Mouse (Mus musculus): ENCODE data around the gene Evl.
A peak's percentile ranks its signal among the peaks of the same experiment; 100 is the strongest.

Evl gene

GRCm38 (mm10) chr12:108680861-108681260 lies 126.3 kb downstream of the Evl start:
- TF ChIP-seq CTCF (conservative IDR thresholded peaks at IDR 0.05; ENCODE audit: low read length) (no peak), POU5F1 (IDR thresholded peaks at IDR 0.05; ENCODE audit: borderline replicate concordance, low read length) (no peak), NANOG (IDR thresholded peaks at IDR 0.05; ENCODE audit: borderline replicate concordance, low read length) (no peak)
- H3K4me1 ChIP-seq (replicated peaks; ENCODE audit: low read depth, low read length) = peaks cover 9% of the 10 kb centered on the region

GRCm38 (mm10) chr12:108682240-108683023 lies 127.9 kb downstream of the Evl start:
- TF ChIP-seq NANOG (IDR thresholded peaks at IDR 0.05; ENCODE audit: borderline replicate concordance, low read length) (no peak), CTCF (conservative IDR thresholded peaks at IDR 0.05; ENCODE audit: low read length) (no peak), POU5F1 (IDR thresholded peaks at IDR 0.05; ENCODE audit: borderline replicate concordance, low read length) (no peak)
- no peaks in the 10 kb centered on the region for H3K27me3 ChIP-seq (ENCODE audit: insufficient read depth, low read length)
- peaks cover 25% of the 10 kb centered on the region for H3K4me1 ChIP-seq (replicated peaks; ENCODE audit: low read depth, low read length)
- H3K9me3 ChIP-seq (ENCODE audit: low read length) = no peaks in the 10 kb centered on the region
- no peak overlapping the region for H3K4me3 ChIP-seq (replicated peaks; ENCODE audit: low read length)
- peaks cover 67% of the 10 kb centered on the region for H3K36me3 ChIP-seq (ENCODE audit: insufficient read depth, low read length)

More at GRCm38 (mm10) chr12:108680861-108681260, 126.3 kb downstream of the Evl start:
- H3K36me3 ChIP-seq (ENCODE audit: insufficient read depth, low read length) = peaks cover 81% of the 10 kb centered on the region
- H3K4me3 ChIP-seq (replicated peaks; ENCODE audit: low read length) = no peak overlapping the region
- H3K9me3 ChIP-seq (ENCODE audit: low read length) = no peaks in the 10 kb centered on the region
- no peaks in the 10 kb centered on the region for H3K27me3 ChIP-seq (ENCODE audit: insufficient read depth, low read length)

- Histone ChIP-seq H3K36me3 (ENCODE audit: insufficient read depth, low read length) (peaks cover 44% of the 10 kb centered on the region), H3K9me3 (ENCODE audit: low read length) (no peaks in the 10 kb centered on the region), H3K27me3 (ENCODE audit: insufficient read depth, low read length) (no peaks in the 10 kb centered on the region), H3K4me3 (replicated peaks; ENCODE audit: low read length) (peak overlapping the region; percentile 29; the same call in 1 of the 2 replicates), H3K4me1 (replicated peaks; ENCODE audit: low read depth, low read length) (peaks cover 42% of the 10 kb centered on the region)
- TF ChIP-seq NANOG (IDR thresholded peaks at IDR 0.05; ENCODE audit: borderline replicate concordance, low read length) (no peak), POU5F1 (IDR thresholded peaks at IDR 0.05; ENCODE audit: borderline replicate concordance, low read length) (no peak)
These were observed 131.9 kb downstream of the Evl start for GRCm38 (mm10) chr12:108686463-108686862.

- Histone ChIP-seq H3K36me3 (ENCODE audit: insufficient read depth, low read length) (peaks cover 40% of the 10 kb centered on the region), H3K4me1 (replicated peaks; ENCODE audit: low read depth, low read length) (peaks cover 42% of the 10 kb centered on the region), H3K9me3 (ENCODE audit: low read length) (no peaks in the 10 kb centered on the region), H3K4me3 (replicated peaks; ENCODE audit: low read length) (peak overlapping the region; percentile 29; the same call in 1 of the 2 replicates), H3K27me3 (ENCODE audit: insufficient read depth, low read length) (no peaks in the 10 kb centered on the region)
- TF ChIP-seq NANOG (IDR thresholded peaks at IDR 0.05; ENCODE audit: borderline replicate concordance, low read length) = no peak
- TF ChIP-seq POU5F1 (IDR thresholded peaks at IDR 0.05; ENCODE audit: borderline replicate concordance, low read length) = no peak
- TF ChIP-seq CTCF (conservative IDR thresholded peaks at IDR 0.05; ENCODE audit: low read length) = peak; percentile 43
These were observed 132.4 kb downstream of the Evl start for GRCm38 (mm10) chr12:108686926-108687325.

GRCm38 (mm10) chr12:108689167-108689566 lies 134.6 kb downstream of the Evl start:
- Histone ChIP-seq H3K4me1 (replicated peaks; ENCODE audit: low read depth, low read length) (peaks cover 42% of the 10 kb centered on the region), H3K36me3 (ENCODE audit: insufficient read depth, low read length) (peaks cover 17% of the 10 kb centered on the region), H3K4me3 (replicated peaks; ENCODE audit: low read length) (no peak overlapping the region), H3K27me3 (ENCODE audit: insufficient read depth, low read length) (no peaks in the 10 kb centered on the region), H3K9me3 (ENCODE audit: low read length) (no peaks in the 10 kb centered on the region)
- TF ChIP-seq POU5F1 (IDR thresholded peaks at IDR 0.05; ENCODE audit: borderline replicate concordance, low read length) = no peak

GRCm38 (mm10) chr12:108690529-108690928 lies 136.0 kb downstream of the Evl start:
- peaks cover 4% of the 10 kb centered on the region for H3K27me3 ChIP-seq (ENCODE audit: insufficient read depth, low read length)
- no peak overlapping the region; the same call in 1 of the 2 replicates for H3K4me3 ChIP-seq (replicated peaks; ENCODE audit: low read length)
- TF ChIP-seq POU5F1 (IDR thresholded peaks at IDR 0.05; ENCODE audit: borderline replicate concordance, low read length) (no peak), NANOG (IDR thresholded peaks at IDR 0.05; ENCODE audit: borderline replicate concordance, low read length) (no peak), CTCF (conservative IDR thresholded peaks at IDR 0.05; ENCODE audit: low read length) (no peak)
- H3K9me3 ChIP-seq (ENCODE audit: low read length) = no peaks in the 10 kb centered on the region
- peaks cover 8% of the 10 kb centered on the region; the same call in 1 of the 2 replicates for H3K36me3 ChIP-seq (ENCODE audit: insufficient read depth, low read length)
- peaks cover 40% of the 10 kb centered on the region for H3K4me1 ChIP-seq (replicated peaks; ENCODE audit: low read depth, low read length)

GRCm38 (mm10) chr12:108693592-108693991 lies 139.1 kb downstream of the Evl start:
- peaks cover 29% of the 10 kb centered on the region for H3K4me1 ChIP-seq (replicated peaks; ENCODE audit: low read depth, low read length)
- H3K27me3 ChIP-seq (ENCODE audit: insufficient read depth, low read length) = peaks cover 13% of the 10 kb centered on the region
- H3K36me3 ChIP-seq (ENCODE audit: insufficient read depth, low read length) = 0 out of 2 replicates have a peak, but pooled peaks cover 3% of the 10 kb centered on the region
- no peaks in the 10 kb centered on the region for H3K9me3 ChIP-seq (ENCODE audit: low read length)
- H3K4me3 ChIP-seq (replicated peaks; ENCODE audit: low read length) = no peak overlapping the region
- TF ChIP-seq CTCF (conservative IDR thresholded peaks at IDR 0.05; ENCODE audit: low read length) = no peak
- no peak for TF ChIP-seq NANOG (IDR thresholded peaks at IDR 0.05; ENCODE audit: borderline replicate concordance, low read length)
- no peak for TF ChIP-seq POU5F1 (IDR thresholded peaks at IDR 0.05; ENCODE audit: borderline replicate concordance, low read length)

GRCm38 (mm10) chr12:108694223-108694622 lies 139.7 kb downstream of the Evl start:
- H3K4me3 ChIP-seq (replicated peaks; ENCODE audit: low read length) = no peak overlapping the region
- TF ChIP-seq CTCF (conservative IDR thresholded peaks at IDR 0.05; ENCODE audit: low read length) (no peak), POU5F1 (IDR thresholded peaks at IDR 0.05; ENCODE audit: borderline replicate concordance, low read length) (no peak), NANOG (IDR thresholded peaks at IDR 0.05; ENCODE audit: borderline replicate concordance, low read length) (no peak)
- H3K9me3 ChIP-seq (ENCODE audit: low read length) = no peaks in the 10 kb centered on the region
- H3K36me3 ChIP-seq (ENCODE audit: insufficient read depth, low read length) = no peaks in the 10 kb centered on the region
- H3K27me3 ChIP-seq (ENCODE audit: insufficient read depth, low read length) = peaks cover 13% of the 10 kb centered on the region
- H3K4me1 ChIP-seq (replicated peaks; ENCODE audit: low read depth, low read length) = peaks cover 35% of the 10 kb centered on the region
